Mouse (Mus musculus): ENCODE measurements around the gene Gm44503. TPM values are rescaled to one million over a fixed set of nuclear protein-coding genes. Genes with fewer than 3 reads are reported as not detected.

Gene Gm44503
- polyA plus RNA-seq, 1 experiment = not detected

DNA sequence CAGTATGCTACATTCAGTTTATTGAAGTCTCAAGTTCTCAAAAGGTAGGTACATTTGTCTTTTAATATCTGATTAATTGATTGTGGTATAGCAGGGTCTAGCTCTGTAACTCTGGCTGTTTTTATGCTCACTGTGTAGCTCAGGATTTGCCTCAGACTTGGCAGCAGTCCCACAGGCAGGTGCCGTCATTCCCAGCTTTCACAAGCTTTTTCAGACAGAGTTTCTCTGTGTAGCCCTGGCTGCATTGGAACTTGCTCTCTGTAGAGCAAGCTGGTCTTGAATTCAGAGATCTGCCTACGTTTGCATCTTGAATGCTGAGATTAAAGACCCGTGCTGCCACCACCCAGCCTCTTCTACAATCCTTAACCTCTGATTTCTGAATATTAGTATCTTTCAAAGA is 43.5 kb downstream of the Gm44503 start:
- 40% methylated on average over 3 of the region's 3 CpGs for WGBS
- no peak overlapping the region for H3K27ac ChIP-seq (ENCODE audit: insufficient read depth, low read depth, low read length)
- no peak for TF ChIP-seq POLR2A (IDR thresholded peaks at IDR 0.05; ENCODE audit: low read depth, low read length)
- no peak for TF ChIP-seq CTCF (IDR thresholded peaks at IDR 0.05; ENCODE audit: extremely low read depth, insufficient read length, insufficient replicate concordance, low read depth, low read length)

DNA sequence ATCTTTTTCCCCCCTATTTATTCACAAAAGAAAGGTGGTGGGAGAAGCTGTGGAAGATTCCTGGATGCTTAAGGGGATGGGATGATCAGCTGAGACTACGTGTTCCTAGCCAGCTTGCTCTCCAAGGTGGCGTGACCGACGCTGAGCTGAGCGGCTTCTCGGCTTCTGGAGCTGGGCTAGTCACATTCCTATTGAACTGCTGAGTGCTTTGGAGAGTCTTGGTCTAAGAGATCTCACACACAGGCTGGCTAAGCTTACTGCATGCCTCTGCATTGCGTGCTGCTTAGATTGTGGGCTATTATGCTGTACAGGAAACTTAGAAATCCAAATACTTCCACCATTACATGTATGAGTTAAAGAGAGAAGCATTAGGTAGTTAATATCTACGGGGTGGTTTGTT is 45.4 kb downstream of the Gm44503 start:
- TF ChIP-seq POLR2A (IDR thresholded peaks at IDR 0.05; ENCODE audit: low read depth, low read length) = no peak
- TF ChIP-seq CTCF (IDR thresholded peaks at IDR 0.05; ENCODE audit: extremely low read depth, insufficient read length, insufficient replicate concordance, low read depth, low read length) = no peak

More for the DNA sequence above, 43.5 kb downstream of the Gm44503 start:
- Histone ChIP-seq H3K27me3 (ENCODE audit: control insufficient read depth, insufficient read depth, low read length) (no peaks in the 10 kb centered on the region), H3K4me1 (ENCODE audit: control insufficient read depth, insufficient read depth, insufficient read length, low read length) (no peaks in the 10 kb centered on the region), H3K36me3 (ENCODE audit: control insufficient read depth, insufficient read depth, low read length) (peaks cover 35% of the 10 kb centered on the region), H3K4me3 (ENCODE audit: low read depth, low read length) (no peak overlapping the region)

DNA sequence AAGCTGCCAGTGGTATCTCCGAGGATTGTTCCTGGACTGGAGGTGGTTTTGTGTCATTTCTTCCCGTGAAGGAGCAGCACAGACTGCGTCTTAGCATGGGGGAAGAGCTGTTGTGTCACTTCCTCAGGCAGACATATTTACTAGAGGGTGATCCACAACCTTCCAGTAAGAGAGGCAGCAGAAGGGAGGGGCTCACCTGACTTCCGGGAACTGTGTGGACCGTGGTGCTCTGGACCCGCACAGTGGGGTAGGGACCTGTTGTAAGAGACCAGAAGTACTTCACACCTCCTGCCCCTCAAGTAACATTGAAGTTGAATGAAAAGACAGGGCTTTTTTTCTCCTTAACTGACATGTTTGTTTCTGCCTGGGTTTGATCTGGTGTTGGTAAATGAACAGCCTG is 46.5 kb downstream of the Gm44503 start:
- WGBS = 88% methylated on average over 6 of the region's 6 CpGs
- no peaks in the 10 kb centered on the region for H3K27me3 ChIP-seq (ENCODE audit: control insufficient read depth, insufficient read depth, low read length)
- H3K27ac ChIP-seq (ENCODE audit: insufficient read depth, low read depth, low read length) = no peak overlapping the region
- H3K36me3 ChIP-seq (ENCODE audit: control insufficient read depth, insufficient read depth, low read length) = peaks cover 39% of the 10 kb centered on the region
- no peak for TF ChIP-seq CTCF (IDR thresholded peaks at IDR 0.05; ENCODE audit: extremely low read depth, insufficient read length, insufficient replicate concordance, low read depth, low read length)
- TF ChIP-seq POLR2A (IDR thresholded peaks at IDR 0.05; ENCODE audit: low read depth, low read length) = no peak
- H3K4me3 ChIP-seq (ENCODE audit: low read depth, low read length) = no peak overlapping the region
- H3K4me1 ChIP-seq (ENCODE audit: control insufficient read depth, insufficient read depth, insufficient read length, low read length) = no peaks in the 10 kb centered on the region

More for the DNA sequence above, 45.4 kb downstream of the Gm44503 start:
- 89% methylated on average over 8 of the region's 8 CpGs for WGBS
- peaks cover 37% of the 10 kb centered on the region for H3K36me3 ChIP-seq (ENCODE audit: control insufficient read depth, insufficient read depth, low read length)
- H3K4me3 ChIP-seq (ENCODE audit: low read depth, low read length) = no peak overlapping the region
- no peaks in the 10 kb centered on the region for H3K27me3 ChIP-seq (ENCODE audit: control insufficient read depth, insufficient read depth, low read length)
- no peaks in the 10 kb centered on the region for H3K4me1 ChIP-seq (ENCODE audit: control insufficient read depth, insufficient read depth, insufficient read length, low read length)
- H3K27ac ChIP-seq (ENCODE audit: insufficient read depth, low read depth, low read length) = no peak overlapping the region

DNA sequence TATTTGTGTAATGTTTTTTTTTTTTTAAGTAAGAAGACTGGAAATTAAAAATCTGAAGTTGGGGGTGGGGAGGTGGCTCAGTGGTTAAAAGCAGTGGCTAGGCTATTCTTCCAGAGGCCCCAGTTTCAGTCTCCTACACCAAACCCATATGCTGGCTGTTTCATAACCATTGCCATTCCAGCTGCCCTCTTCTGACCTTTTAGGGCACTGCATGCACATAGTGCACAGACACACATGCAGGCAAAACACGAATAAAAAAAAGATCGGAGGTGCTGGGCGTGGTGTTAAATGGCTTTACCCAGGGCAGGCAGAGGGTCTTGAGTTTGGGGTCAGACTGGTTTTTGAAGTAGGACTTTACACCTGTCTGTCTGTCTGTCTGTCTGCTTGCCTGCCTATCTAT is 47.5 kb downstream of the Gm44503 start:
- no peak overlapping the region for H3K27ac ChIP-seq (ENCODE audit: insufficient read depth, low read depth, low read length)
- WGBS = 94% methylated on average over 3 of the region's 3 CpGs
- no peaks in the 10 kb centered on the region for H3K4me1 ChIP-seq (ENCODE audit: control insufficient read depth, insufficient read depth, insufficient read length, low read length)
- H3K27me3 ChIP-seq (ENCODE audit: control insufficient read depth, insufficient read depth, low read length) = no peaks in the 10 kb centered on the region
- TF ChIP-seq POLR2A (IDR thresholded peaks at IDR 0.05; ENCODE audit: low read depth, low read length) (no peak), CTCF (IDR thresholded peaks at IDR 0.05; ENCODE audit: extremely low read depth, insufficient read length, insufficient replicate concordance, low read depth, low read length) (no peak)
- peaks cover 35% of the 10 kb centered on the region for H3K36me3 ChIP-seq (ENCODE audit: control insufficient read depth, insufficient read depth, low read length)
- no peak overlapping the region for H3K4me3 ChIP-seq (ENCODE audit: low read depth, low read length)

DNA sequence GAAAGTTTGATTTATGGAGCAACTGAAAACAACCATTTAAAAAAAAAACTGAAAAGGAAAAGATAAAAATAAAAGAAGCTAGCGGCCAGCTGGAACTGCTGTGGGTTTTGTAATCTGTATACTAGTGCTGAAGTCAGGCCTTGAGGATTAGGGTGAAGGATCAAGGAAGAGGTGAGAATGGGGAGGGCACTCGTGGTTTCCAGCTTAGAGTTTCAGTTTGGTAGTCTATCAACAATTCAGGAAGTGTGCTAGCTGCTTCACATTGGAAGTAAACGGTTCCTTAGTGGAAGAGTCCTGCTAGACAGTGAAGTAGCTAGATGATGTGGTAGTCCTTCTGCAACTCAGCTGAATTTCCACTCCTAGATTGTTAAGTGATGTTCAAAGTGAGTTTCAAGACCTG is 49.7 kb downstream of the Gm44503 start:
- Histone ChIP-seq H3K27me3 (ENCODE audit: control insufficient read depth, insufficient read depth, low read length) (no peaks in the 10 kb centered on the region), H3K4me3 (ENCODE audit: low read depth, low read length) (no peak overlapping the region), H3K36me3 (ENCODE audit: control insufficient read depth, insufficient read depth, low read length) (peaks cover 41% of the 10 kb centered on the region), H3K4me1 (ENCODE audit: control insufficient read depth, insufficient read depth, insufficient read length, low read length) (no peaks in the 10 kb centered on the region), H3K27ac (ENCODE audit: insufficient read depth, low read depth, low read length) (no peak overlapping the region)
- TF ChIP-seq POLR2A (IDR thresholded peaks at IDR 0.05; ENCODE audit: low read depth, low read length) = no peak
- TF ChIP-seq CTCF (IDR thresholded peaks at IDR 0.05; ENCODE audit: extremely low read depth, insufficient read length, insufficient replicate concordance, low read depth, low read length) = no peak
- WGBS = 59% methylated on average over 3 of the region's 3 CpGs

DNA sequence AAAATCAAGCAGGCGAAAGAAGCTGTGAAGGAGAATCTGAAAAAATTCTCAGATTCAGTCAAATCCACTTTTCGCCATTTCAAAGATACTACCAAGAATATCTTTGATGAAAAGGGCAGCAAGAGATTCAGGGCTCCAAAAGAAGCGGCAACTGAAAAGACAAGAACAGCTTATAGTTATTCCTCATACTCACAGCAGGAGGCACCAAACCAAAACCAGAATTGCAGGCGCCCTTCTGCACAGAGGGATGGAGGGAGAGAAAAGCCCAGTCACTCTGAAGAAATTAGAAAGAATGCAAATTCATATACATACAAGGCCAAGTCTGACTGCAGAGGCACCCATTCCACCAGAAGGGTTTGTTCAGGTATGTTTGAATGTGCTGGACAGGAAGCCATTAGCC is 54.0 kb downstream of the Gm44503 start:
- Histone ChIP-seq H3K27ac (ENCODE audit: insufficient read depth, low read depth, low read length) (no peak overlapping the region), H3K36me3 (ENCODE audit: control insufficient read depth, insufficient read depth, low read length) (peaks cover 43% of the 10 kb centered on the region), H3K4me3 (ENCODE audit: low read depth, low read length) (no peak overlapping the region), H3K4me1 (ENCODE audit: control insufficient read depth, insufficient read depth, insufficient read length, low read length) (no peaks in the 10 kb centered on the region), H3K27me3 (ENCODE audit: control insufficient read depth, insufficient read depth, low read length) (no peaks in the 10 kb centered on the region)
- WGBS = 95% methylated on average over 4 of the region's 4 CpGs
- no peak for TF ChIP-seq POLR2A (IDR thresholded peaks at IDR 0.05; ENCODE audit: low read depth, low read length)
- no peak for TF ChIP-seq CTCF (IDR thresholded peaks at IDR 0.05; ENCODE audit: extremely low read depth, insufficient read length, insufficient replicate concordance, low read depth, low read length)

DNA sequence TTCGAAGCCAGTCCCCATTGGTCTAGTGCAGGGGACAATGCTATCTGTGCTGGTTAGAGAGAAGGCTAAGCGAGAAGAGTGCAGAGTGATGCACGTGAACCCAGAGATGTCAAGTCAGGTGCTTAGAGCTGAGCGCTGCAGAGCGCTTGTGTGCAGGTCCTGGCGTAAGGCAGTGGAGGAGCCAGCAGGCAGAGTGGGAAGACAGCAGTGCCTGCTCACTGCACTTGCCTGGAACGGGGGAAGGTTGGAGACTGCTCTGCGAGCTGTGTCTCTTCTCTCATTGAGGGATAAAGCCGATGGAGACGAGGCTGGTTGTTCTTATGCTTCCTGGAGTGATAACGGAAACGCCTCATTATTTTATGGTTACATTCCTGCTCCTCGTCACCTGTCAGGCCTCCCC is 56.1 kb downstream of the Gm44503 start:
- no peaks in the 10 kb centered on the region for H3K27me3 ChIP-seq (ENCODE audit: control insufficient read depth, insufficient read depth, low read length)
- peaks cover 47% of the 10 kb centered on the region for H3K36me3 ChIP-seq (ENCODE audit: control insufficient read depth, insufficient read depth, low read length)
- no peaks in the 10 kb centered on the region for H3K4me1 ChIP-seq (ENCODE audit: control insufficient read depth, insufficient read depth, insufficient read length, low read length)
- 75% methylated on average over 13 of the region's 13 CpGs for WGBS
- TF ChIP-seq CTCF (IDR thresholded peaks at IDR 0.05; ENCODE audit: extremely low read depth, insufficient read length, insufficient replicate concordance, low read depth, low read length) (no peak), POLR2A (IDR thresholded peaks at IDR 0.05; ENCODE audit: low read depth, low read length) (no peak)
- H3K27ac ChIP-seq (ENCODE audit: insufficient read depth, low read depth, low read length) = no peak overlapping the region
- no peak overlapping the region for H3K4me3 ChIP-seq (ENCODE audit: low read depth, low read length)

DNA sequence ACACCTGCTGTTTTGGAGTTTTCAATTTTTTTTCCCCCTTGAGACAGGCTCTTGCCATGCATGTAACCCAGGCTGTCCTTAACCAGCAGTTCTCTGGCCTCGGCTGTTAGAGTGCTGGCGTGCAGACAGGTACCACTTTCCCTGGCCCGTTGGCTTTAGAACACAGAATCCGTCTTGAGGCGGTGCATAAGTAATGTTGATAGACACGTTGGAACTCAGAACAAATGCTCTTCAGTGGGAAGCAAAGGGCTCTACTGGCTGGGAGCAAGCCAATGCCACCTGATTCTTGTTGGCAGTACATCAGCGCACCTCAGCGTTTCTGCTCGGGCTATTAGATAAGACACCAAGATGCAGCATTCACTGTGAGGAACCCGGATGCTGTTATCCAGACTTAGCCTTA is 61.2 kb downstream of the Gm44503 start:
- TF ChIP-seq CTCF (IDR thresholded peaks at IDR 0.05; ENCODE audit: extremely low read depth, insufficient read length, insufficient replicate concordance, low read depth, low read length) (no peak), POLR2A (IDR thresholded peaks at IDR 0.05; ENCODE audit: low read depth, low read length) (no peak)
- no peaks in the 10 kb centered on the region for H3K27me3 ChIP-seq (ENCODE audit: control insufficient read depth, insufficient read depth, low read length)
- H3K36me3 ChIP-seq (ENCODE audit: control insufficient read depth, insufficient read depth, low read length) = peaks cover 47% of the 10 kb centered on the region
- 86% methylated on average over 10 of the region's 10 CpGs for WGBS
- no peak overlapping the region for H3K4me3 ChIP-seq (ENCODE audit: low read depth, low read length)
- no peak overlapping the region for H3K27ac ChIP-seq (ENCODE audit: insufficient read depth, low read depth, low read length)
- no peaks in the 10 kb centered on the region for H3K4me1 ChIP-seq (ENCODE audit: control insufficient read depth, insufficient read depth, insufficient read length, low read length)

All from small intestine, adult 2 months (tissue).